ENCODE assay signal across 8 mouse cellular contexts in the genomic region with DNA sequence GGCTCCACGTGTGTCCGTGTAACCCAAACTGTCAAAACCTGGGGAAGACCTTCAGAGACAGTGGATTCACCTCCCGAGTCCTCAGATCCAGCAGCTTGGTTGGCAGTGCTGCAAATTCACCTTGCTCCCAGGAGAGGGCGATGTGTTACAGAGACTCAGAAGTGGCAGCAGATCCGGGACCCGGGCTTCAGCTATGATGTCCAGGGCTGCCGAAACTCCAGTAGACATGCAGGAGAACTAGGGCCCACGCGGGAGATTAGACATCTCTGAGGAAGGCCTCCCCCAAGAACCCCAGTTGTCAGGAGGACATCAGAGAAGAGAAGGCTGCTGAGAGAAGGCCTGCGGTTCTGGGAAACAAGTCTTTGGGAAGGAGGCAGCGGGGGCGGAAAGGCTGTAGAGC. TPM values are rescaled to one million over a fixed set of nuclear protein-coding genes. Genes with fewer than 3 reads are reported as not detected.
DNase-seq lines count a peak whose midpoint lies in the region; ATAC-seq and TF ChIP-seq lines count a peak whose summit lies in the region.

No protein-coding gene starts in this region.

- no peak overlapping the region for H3K9ac ChIP-seq in kidney, embryonic 15.5 days
- H3K9ac ChIP-seq in limb, embryonic 14.5 days (ENCODE audit: low read depth, low read length, severe bottlenecking), result no peak overlapping the region
- peak overlapping the region; percentile 17; the same call in 1 of the 2 replicates for H3K9ac ChIP-seq in neural tube, embryonic 15.5 days (replicated peaks)

- H3K9me3 ChIP-seq in kidney, embryonic 15.5 days (replicated peaks), result no peaks in the 10 kb centered on the region
- H3K9me3 ChIP-seq in limb, embryonic 14.5 days (ENCODE audit: control insufficient read depth, low read length), result no peaks in the 10 kb centered on the region
- no peaks in the 10 kb centered on the region for H3K9me3 ChIP-seq in neural tube, embryonic 15.5 days (replicated peaks)

- no peak for TF ChIP-seq POLR2A in limb, embryonic 14.5 days (IDR thresholded peaks at IDR 0.05; ENCODE audit: borderline replicate concordance, extremely low read depth, insufficient read depth, insufficient read length)

- TF ChIP-seq CTCF in C2C12 (IDR thresholded peaks at IDR 0.05; ENCODE audit: control insufficient read depth, insufficient read depth, insufficient read length), result peak; percentile 38
- peak; percentile 70 for TF ChIP-seq CTCF in gastrocnemius, adult 2 months (IDR thresholded peaks at IDR 0.05)

- no peak overlapping the region for H3K27ac ChIP-seq in gastrocnemius, adult 2 months
- H3K27ac ChIP-seq in kidney, embryonic 15.5 days, result no peak overlapping the region
- H3K27ac ChIP-seq in limb, embryonic 14.5 days (replicated peaks; ENCODE audit: low read depth, low read length), result no peak overlapping the region
- H3K27ac ChIP-seq in neural tube, embryonic 15.5 days (replicated peaks), result no peak overlapping the region

- H3K4me1 ChIP-seq in kidney, embryonic 15.5 days, result peaks cover 10% of the 10 kb centered on the region; the same call in 1 of the 2 replicates
- no peaks in the 10 kb centered on the region for H3K4me1 ChIP-seq in limb, embryonic 14.5 days (ENCODE audit: control insufficient read depth, insufficient read depth, low read length)
- peaks cover 43% of the 10 kb centered on the region for H3K4me1 ChIP-seq in neural tube, embryonic 15.5 days

- H3K36me3 ChIP-seq in C2C12 (ENCODE audit: control insufficient read depth, insufficient read depth), result no peaks in the 10 kb centered on the region
- H3K36me3 ChIP-seq in kidney, embryonic 15.5 days, result no peaks in the 10 kb centered on the region
- H3K36me3 ChIP-seq in limb, embryonic 14.5 days (ENCODE audit: control insufficient read depth, insufficient read depth, low read length), result no peaks in the 10 kb centered on the region
- 0 out of 2 replicates have a peak, but pooled peaks cover 5% of the 10 kb centered on the region for H3K36me3 ChIP-seq in neural tube, embryonic 15.5 days

- intact Hi-C loops in gastrocnemius, adult 2 months (cut with DNase I), result no loop called here

- H3ac ChIP-seq in C2C12 (ENCODE audit: control insufficient read depth, insufficient read length, low read depth), result no peak overlapping the region

- no peak overlapping the region for H3K4me3 ChIP-seq in C2C12 (ENCODE audit: insufficient read depth, poor library complexity, severe bottlenecking)
- H3K4me3 ChIP-seq in gastrocnemius, adult 2 months, result no peak overlapping the region
- no peak overlapping the region for H3K4me3 ChIP-seq in kidney, embryonic 15.5 days (replicated peaks)
- no peak overlapping the region for H3K4me3 ChIP-seq in limb, embryonic 14.5 days (replicated peaks; ENCODE audit: low read length)
- no peak overlapping the region for H3K4me3 ChIP-seq in neural tube, embryonic 15.5 days (replicated peaks)

- H3K27me3 ChIP-seq in C2C12 (ENCODE audit: control insufficient read depth, insufficient read depth, insufficient read length), result peaks cover 76% of the 10 kb centered on the region
- peaks cover 72% of the 10 kb centered on the region for H3K27me3 ChIP-seq in kidney, embryonic 15.5 days
- H3K27me3 ChIP-seq in limb, embryonic 14.5 days (ENCODE audit: control insufficient read depth, insufficient read depth, low read length), result peaks cover 30% of the 10 kb centered on the region
- no peaks in the 10 kb centered on the region for H3K27me3 ChIP-seq in neural tube, embryonic 15.5 days (replicated peaks)

- no peaks in the 10 kb centered on the region for H3K79me2 ChIP-seq in C2C12 (ENCODE audit: control insufficient read depth, insufficient read depth)

- H3K79me3 ChIP-seq in C2C12 (ENCODE audit: low read depth), result no peaks in the 10 kb centered on the region

- H3K4me2 ChIP-seq in kidney, embryonic 15.5 days, result 0 out of 2 replicates have a peak overlapping the region, but pooled peaks have one; percentile 24
- H3K4me2 ChIP-seq in limb, embryonic 14.5 days (replicated peaks; ENCODE audit: low read depth, low read length, severe bottlenecking), result no peak overlapping the region
- H3K4me2 ChIP-seq in neural tube, embryonic 15.5 days, result no peak overlapping the region

- ATAC-seq in kidney, embryonic 15.5 days (replicated peaks; ENCODE audit: low FRiP score), result no peak
- ATAC-seq in limb, embryonic 14.5 days (ENCODE audit: low FRiP score, low read depth), result no peak
- no peak for ATAC-seq in neural tube, embryonic 15.5 days (ENCODE audit: low FRiP score)

- WGBS in kidney, embryonic 15.5 days, result 18% methylated on average over 12 of the region's 12 CpGs
- WGBS in limb, embryonic 14.5 days, result 24% methylated on average over 12 of the region's 12 CpGs
- WGBS in neural tube, embryonic 15.5 days, result 18% methylated on average over 12 of the region's 12 CpGs

- peak; percentile 68 to 89 for DNase-seq in adrenal gland, adult (ENCODE audit: inconsistent age in 2 of 2, low spot score in 1 of 2)
- peak; percentile 56 to 82 for DNase-seq in cerebellum, postnatal 4 days (ENCODE audit: low spot score in 2 of 2)
- peak; percentile 52 for DNase-seq in gastrocnemius, adult 2 months
- peak; percentile 73 for DNase-seq in limb, embryonic 14.5 days (ENCODE audit: low spot score)
- DNase-seq in yolk sac, embryonic 10.5 days (ENCODE audit: low spot score), result no peak

TF ChIP-seq in C2C12, 6 proteins besides CTCF, POLR2A, EP300 and RAD21:
- TF ChIP-seq MYOD1 (IDR thresholded peaks at IDR 0.05; ENCODE audit: control insufficient read depth, insufficient read length, low read depth), result no peak
- TF ChIP-seq CEBPB (IDR thresholded peaks at IDR 0.05; ENCODE audit: low read depth), result no peak
- no peak for TF ChIP-seq MYOG (IDR thresholded peaks at IDR 0.05; ENCODE audit: control insufficient read depth, extremely low read depth, insufficient read length)
- TF ChIP-seq USF1 (IDR thresholded peaks at IDR 0.05; ENCODE audit: low read depth), result no peak
- no peak for TF ChIP-seq FOSL1 (IDR thresholded peaks at IDR 0.05; ENCODE audit: insufficient read depth, low read length, poor library complexity, severe bottlenecking)
- no peak for TF ChIP-seq MAX (IDR thresholded peaks at IDR 0.05)

RNA-seq across cellular contexts. Expression of gene Slc22a12, which starts 50.7 kb away (rescaled TPM):
- not detected for polyA plus RNA-seq in C2C12 (2012; fragmentation: generic; extraction: Trizol)
- total RNA-seq in gastrocnemius, adult 2 months (2021), result not detected
- polyA plus RNA-seq in kidney, embryonic 15.5 days (2015; fragmentation: Nextera tagmentation; extraction: Ambion mirVana), result 14.1 and 16.3 TPM in 2 replicates
- polyA plus RNA-seq in limb, embryonic 14.5 days (2012; rRNA removed), result not detected in 2 replicates
- polyA plus RNA-seq in limb, embryonic 14.5 days (2014; fragmentation: Nextera tagmentation; extraction: Ambion mirVana), result not detected in 2 replicates
- 0.14 TPM in 1 of 2 replicates, not detected in the other for polyA plus RNA-seq in neural tube, embryonic 15.5 days (2015; fragmentation: Nextera tagmentation; extraction: Ambion mirVana)

Comparison
In these comparisons a context has a peak if more than half of its experiments do, and no peak if none do; other contexts are left out.
1. RNA of gene Slc22a12, which starts 50.7 kb away (polyA plus RNA-seq): 14.1 to 16.3 TPM in kidney, embryonic 15.5 days; 0.14 TPM in neural tube, embryonic 15.5 days, not detected in limb, embryonic 14.5 days and not detected in C2C12 (single experiment); every median in the first group is over 10 times any median in the second.